Mouse (Mus musculus) mammary gland, adult 2 months (tissue): ENCODE measurements around the gene Mvd. TPM values are rescaled to one million over a fixed set of nuclear protein-coding genes. Genes with fewer than 3 reads are reported as not detected.

ENCODE experiments used
- polyA plus RNA-seq: library from polyadenylated mRNA; depleted of rRNA; stranded (reverse); fragments of >200 nt; gene quantifications from 2 replicates; pipeline ENCODE4 v1.2.3, GENCODE M21; 2012; ENCODE audit warnings: low replicate concordance; rRNA removed

The Mvd gene
- polyA plus RNA-seq, result 34.7 and 40.7 TPM in 2 replicates

DNA sequence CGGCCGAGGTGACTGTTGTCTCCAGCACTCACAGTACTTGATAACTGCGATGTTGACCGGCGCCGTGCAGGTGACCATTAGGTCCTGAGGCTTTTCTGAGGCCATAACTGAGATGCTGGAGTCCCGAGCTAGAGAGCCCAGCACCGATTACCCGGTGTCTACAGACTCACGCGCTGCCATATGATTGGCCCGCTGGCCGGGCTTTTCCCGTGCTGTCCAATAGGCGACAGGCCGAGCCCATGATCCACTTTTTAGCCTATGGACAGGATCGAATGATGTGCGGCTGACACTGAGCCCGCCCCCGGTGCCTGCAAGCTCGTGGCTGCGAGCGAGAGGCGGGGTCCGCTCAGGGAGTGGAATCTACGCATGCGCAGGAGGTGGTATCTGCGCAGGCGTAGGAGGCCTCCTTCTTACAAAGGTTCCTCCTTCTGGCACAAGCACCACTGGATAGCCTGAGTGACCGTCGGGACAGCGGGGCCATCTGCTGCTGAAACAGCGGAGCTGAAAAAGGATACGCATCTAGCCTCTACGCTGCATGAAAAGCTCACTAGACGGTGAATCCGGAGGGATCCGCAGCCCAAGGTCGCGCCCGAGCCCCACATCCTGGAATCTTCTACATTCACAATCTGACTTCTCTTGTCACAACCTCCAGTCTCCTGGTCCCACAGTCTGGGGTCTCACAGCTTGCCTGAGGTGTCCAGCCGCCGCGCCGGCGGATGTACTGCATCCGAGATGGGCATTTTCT is at the start of gene Mvd:
TSS of gene Mvd (minus strand) at position 161 of the 745 bp plus-strand sequence.

DNA sequence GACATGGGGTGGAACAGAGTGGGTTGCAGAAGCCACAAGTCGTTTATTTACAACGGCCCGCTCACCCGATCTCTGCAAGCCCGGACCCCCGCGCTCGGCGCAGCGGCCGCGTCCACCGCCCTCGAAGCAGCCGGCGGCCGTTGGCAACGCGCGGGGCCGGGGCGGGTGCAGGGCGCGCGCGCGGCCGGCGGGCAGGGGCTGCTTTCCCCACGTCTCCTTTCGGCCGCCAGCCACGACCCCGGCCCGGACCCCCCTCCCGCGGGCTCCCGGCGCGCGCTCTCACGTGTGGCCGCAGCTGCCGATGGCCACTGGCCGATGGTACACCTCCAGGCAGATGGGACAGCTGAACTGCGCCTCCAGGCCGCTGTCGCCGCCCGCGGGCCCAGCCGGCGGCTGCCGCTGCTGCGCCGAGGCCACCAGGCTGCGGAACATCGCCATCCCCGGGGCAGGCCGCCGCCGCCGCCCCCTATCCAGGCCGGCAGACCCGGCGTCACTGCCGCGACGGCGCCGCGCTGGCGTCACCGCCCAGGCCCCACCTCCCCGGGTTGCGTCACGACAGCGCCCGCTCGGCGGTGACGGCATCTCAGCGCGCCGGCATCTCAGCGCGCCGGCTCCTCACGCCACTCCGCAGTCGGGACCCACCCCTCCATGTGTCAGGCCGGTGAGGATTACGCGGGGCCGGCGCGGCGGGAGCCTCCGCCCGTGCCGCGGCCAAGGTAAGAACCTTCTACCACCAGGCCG is 32.5 kb upstream of the Mvd start, which contains the start of the genes Rnf166 and Ctu2:
TSS of gene Rnf166 (minus strand) at position 485 of the 741 bp plus-strand sequence.
TSS of gene Ctu2 (plus strand) at position 564 of the 741 bp plus-strand sequence.

DNA sequence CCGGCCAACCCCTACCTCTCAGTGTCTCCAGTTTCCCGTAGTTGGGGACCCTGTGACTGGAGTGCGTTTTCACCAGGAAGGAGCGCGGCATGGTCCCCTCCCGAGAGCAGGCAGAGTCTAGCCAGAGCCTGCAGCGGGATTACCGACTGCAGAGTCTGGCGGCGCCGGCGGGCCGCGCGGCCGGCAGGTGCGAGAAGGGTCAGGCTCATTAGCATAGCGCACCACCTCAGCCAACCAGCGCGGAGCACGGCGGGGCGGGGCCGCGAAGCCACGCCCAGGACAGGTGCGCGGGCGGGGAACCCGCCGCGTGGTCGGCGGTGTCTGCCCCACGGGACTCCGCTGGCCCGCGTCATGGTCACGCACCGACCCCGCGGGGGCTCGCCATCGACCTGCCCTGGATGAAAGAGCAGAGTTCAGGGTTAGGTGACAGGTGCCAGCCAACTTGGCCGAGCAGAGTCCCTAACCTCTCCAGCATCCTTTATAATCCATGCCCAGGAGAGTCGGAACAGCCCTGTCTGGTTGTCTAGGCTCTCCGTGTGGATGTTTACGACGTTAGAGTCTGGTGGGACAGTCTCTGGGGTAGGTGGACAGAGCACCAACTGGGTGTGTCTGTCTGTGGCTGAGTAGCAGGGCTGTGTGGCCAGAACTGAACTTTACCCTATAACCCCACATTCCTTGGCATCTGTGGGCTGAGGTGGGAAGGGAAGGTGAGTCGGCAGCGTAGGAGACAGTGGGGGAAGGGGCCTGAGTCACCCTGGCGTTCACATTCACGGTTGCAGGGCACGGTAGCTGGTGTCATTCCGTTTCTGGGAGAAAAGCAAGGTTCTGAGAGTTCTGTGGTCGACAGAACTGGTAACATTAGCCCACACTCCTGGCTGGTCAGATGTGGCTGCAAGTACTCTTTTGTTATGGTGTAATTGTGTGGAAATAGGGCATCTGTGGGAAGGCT is 17.6 kb upstream of the Mvd start, which contains the start of gene Snai3:
TSS of gene Snai3 (minus strand) at position 210 of the 949 bp plus-strand sequence.

DNA sequence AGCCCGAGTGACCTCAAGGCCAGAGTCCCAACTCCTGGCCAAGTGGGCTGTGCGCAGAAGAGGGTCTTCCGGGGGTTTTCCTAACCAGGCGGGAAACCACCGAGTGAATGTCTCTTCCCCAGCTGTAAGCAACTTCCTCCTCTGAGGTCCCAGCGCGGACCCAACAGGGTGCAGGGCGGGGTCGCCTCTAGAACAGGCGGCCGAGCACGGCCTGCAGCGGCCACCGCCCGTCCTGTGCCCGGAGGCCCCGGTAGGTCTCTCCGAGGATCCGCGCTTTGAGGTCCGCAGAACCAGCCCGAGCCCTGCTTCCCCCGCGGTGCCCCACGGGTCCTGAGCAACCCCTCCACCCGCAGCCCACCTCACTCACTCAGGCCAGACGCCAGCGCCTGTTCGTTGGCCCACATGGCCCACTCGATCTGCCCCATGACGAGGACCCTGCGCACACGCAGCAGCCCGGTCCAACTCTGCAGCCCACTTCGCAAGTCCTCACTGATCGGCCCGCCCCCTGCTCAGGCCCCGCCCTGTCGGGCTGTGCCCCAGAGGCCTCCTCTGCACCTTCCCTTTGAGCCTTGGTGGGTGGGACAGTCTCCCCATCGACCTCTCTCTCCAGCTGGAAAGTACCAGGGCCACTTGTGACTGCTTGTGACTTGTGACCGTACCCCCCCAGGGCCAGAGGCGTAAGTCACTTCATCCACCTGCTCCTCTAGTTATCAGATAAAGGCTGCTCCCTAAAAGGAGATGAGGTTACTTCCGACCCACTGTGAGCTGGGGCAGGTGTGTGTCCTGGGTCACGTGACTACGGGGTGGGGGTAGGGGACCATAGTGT is 10.6 kb downstream of the Mvd start, which contains the start of gene Cyba:
TSS of gene Cyba (minus strand) at position 488 of the 826 bp plus-strand sequence.

DNA sequence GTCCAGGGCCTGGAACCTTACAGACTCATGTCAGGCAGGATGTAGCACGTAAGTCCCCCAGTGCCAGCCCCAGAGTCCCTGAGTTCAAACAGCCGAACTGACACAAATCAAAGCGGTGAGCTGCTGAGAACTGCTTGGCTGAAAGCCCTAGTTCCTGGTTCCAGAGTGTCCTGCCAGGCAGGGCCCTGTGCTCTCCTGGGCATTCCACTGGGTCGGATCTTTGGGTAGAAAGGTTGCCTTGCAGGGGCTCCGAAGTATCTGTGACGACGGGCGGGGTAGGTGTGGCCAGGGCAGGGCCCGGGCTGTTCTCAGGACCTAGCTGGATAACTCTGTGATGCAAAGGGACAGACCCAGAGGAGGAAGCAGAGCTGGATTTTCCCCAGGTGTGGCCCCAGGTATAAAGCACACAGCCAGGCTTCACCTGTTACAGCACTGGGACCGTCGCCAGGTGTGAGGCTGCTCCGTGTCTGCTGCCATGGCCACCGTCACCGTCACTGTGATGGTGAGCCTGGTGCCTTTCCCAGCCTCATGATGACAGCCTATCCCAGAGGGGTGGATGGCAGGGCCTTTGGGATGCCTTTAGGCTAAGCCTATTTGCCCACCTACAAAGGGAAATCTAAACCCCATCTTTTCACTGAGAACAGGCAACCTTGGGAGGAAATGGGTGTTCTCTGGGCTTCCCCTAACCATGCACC is 21.7 kb downstream of the Mvd start, which contains the start of gene Il17c:
TSS of gene Il17c (plus strand) at position 645 of the 695 bp plus-strand sequence.

Other genes with a start within 250 kb of the Mvd start
- gene Zfpm1, start 161.3 kb downstream of the Mvd start, polyA plus RNA-seq, result 23.9 and 56.9 TPM in 2 replicates
- gene Trhr2, start 82.7 kb downstream of the Mvd start, polyA plus RNA-seq, result not detected in 2 replicates
- 19.4 and 33.3 TPM in 2 replicates for gene Zc3h18, start 66.8 kb downstream of the Mvd start, polyA plus RNA-seq
- 0.24 and 0.84 TPM in 2 replicates for gene Il17c, start 21.4 kb downstream of the Mvd start, polyA plus RNA-seq
- gene Cyba, start 10.5 kb downstream of the Mvd start, polyA plus RNA-seq, result 239 and 467 TPM in 2 replicates
- 7.1 and 8.1 TPM in 2 replicates for gene Snai3, start 17.3 kb upstream of the Mvd start, polyA plus RNA-seq
- 114 and 121 TPM in 2 replicates for gene Rnf166, start 32.6 kb upstream of the Mvd start, polyA plus RNA-seq
- 28.3 and 43.6 TPM in 2 replicates for gene Ctu2, start 32.7 kb upstream of the Mvd start, polyA plus RNA-seq
- 119 and 150 TPM in 2 replicates for gene Piezo1, start 107.9 kb upstream of the Mvd start, polyA plus RNA-seq
- gene Cdt1, start 124.6 kb upstream of the Mvd start, polyA plus RNA-seq, result 15.1 and 45.5 TPM in 2 replicates
- 101 and 127 TPM in 2 replicates for gene Aprt, start 133.5 kb upstream of the Mvd start, polyA plus RNA-seq
- gene Galns, start 168.0 kb upstream of the Mvd start, polyA plus RNA-seq, result 14.4 and 14.9 TPM in 2 replicates
- 120 and 189 TPM in 2 replicates for gene Trappc2l, start 168.2 kb upstream of the Mvd start, polyA plus RNA-seq
- gene Pabpn1l, start 179.3 kb upstream of the Mvd start, polyA plus RNA-seq, result not detected in 2 replicates